Mouse (Mus musculus) small intestine, adult 2 months (tissue): ENCODE results near the gene Rnf19b.

Experiments
- CTCF ChIP-seq: fragments of 200-500 bp; IDR thresholded peaks from 2 replicates; pipeline ENCODE4 v1.5.1; 2012; ENCODE audit warnings: low read depth, mild to moderate bottlenecking, control low read depth, inconsistent platforms, low read length, moderate library complexity, mixed read lengths; ENCODE audit not compliant: insufficient replicate concordance, insufficient read length; ENCODE audit errors: extremely low read depth
- POLR2A ChIP-seq: fragments of 200-500 bp; IDR thresholded peaks from 2 replicates; pipeline ENCODE4 v1.6.1; 2012; ENCODE audit warnings: low read depth, mild to moderate bottlenecking, control low read depth, inconsistent platforms, low read length, moderate library complexity

- TF ChIP-seq CTCF = no peak
- no peak for TF ChIP-seq POLR2A
Measured at GRCm38 (mm10) chr4:129112231-129112630, 54.2 kb downstream of the Rnf19b start.
